Mouse (Mus musculus) midbrain, embryonic 12.5 days (tissue): ENCODE measurements at regions not wholly inside any gene's neighbourhood (a gene's known extent, or its start where the extent isn't known, plus 50 kb on each side); places are given as distances from the start of the nearest gene placed in this dataset.
A peak's percentile ranks its signal among the peaks of the same experiment; 100 is the strongest.

Experiments
- ATAC-seq: fragments of 200-750 bp; cut with Nextera tagmentation; 2 replicates; pipeline ENCODE4 v1.8.0; 2017; ENCODE audit warnings: low read depth, moderate TSS enrichment, moderate library complexity; ENCODE audit not compliant: low FRiP score
- H3K27ac ChIP-seq: fragments of 300-500 bp; sonication (generic); replicated peaks from 2 replicates; pipeline ENCODE4 v1.5.1; 2016; ENCODE audit warnings: mild to moderate bottlenecking
- H3K27me3 ChIP-seq: fragments of 300-500 bp; sonication (generic); 2 replicates; pipeline ENCODE4 v1.6.1; 2016; ENCODE audit warnings: mild to moderate bottlenecking
- H3K36me3 ChIP-seq: fragments of 300-500 bp; sonication (generic); 2 replicates; pipeline ENCODE4 v1.6.1; 2016
- H3K4me1 ChIP-seq: fragments of 300-500 bp; sonication (generic); 2 replicates; pipeline ENCODE4 v1.6.1; 2016
- H3K4me2 ChIP-seq: fragments of 300-500 bp; sonication (generic); replicated peaks from 2 replicates; pipeline ENCODE4 v1.6.1; 2016; ENCODE audit warnings: mild to moderate bottlenecking, moderate library complexity
- H3K4me3 ChIP-seq: fragments of 300-500 bp; sonication (generic); 2 replicates; pipeline ENCODE4 v1.5.1; 2016; ENCODE audit warnings: mild to moderate bottlenecking
- H3K9ac ChIP-seq: fragments of 300-500 bp; sonication (generic); replicated peaks from 2 replicates; pipeline ENCODE4 v1.6.1; 2016; ENCODE audit warnings: mild to moderate bottlenecking, moderate library complexity
- H3K9me3 ChIP-seq: fragments of 300-500 bp; sonication (generic); 2 replicates; pipeline ENCODE4 v1.6.1; 2016; ENCODE audit warnings: mild to moderate bottlenecking
- WGBS: fragments of 180-500 bp; shearing (Covaris S2); methylation state at CpG from one replicate; pipeline ENCODE4 v1.1.7; 2016; 5-methylcytosine and 5-hydroxymethylcytosine counted together

- H3K36me3 ChIP-seq, result no peaks in the 10 kb centered on the region
- ATAC-seq, result 0 out of 2 replicates have a peak, but pooled peaks have one; percentile 27
- H3K27ac ChIP-seq, result no peak overlapping the region
- H3K9ac ChIP-seq, result no peak overlapping the region
- no peak overlapping the region for H3K4me3 ChIP-seq
- H3K4me2 ChIP-seq, result no peak overlapping the region
- H3K27me3 ChIP-seq, result no peaks in the 10 kb centered on the region
- no peaks in the 10 kb centered on the region for H3K9me3 ChIP-seq
- no peaks in the 10 kb centered on the region for H3K4me1 ChIP-seq
- 92% methylated on average over 3 of the region's 3 CpGs for WGBS
These were observed 299.9 kb upstream of the Cntn6 start for GRCm38 (mm10) chr6:104192733-104193132.

- Histone ChIP-seq H3K4me1 (no peaks in the 10 kb centered on the region), H3K4me2 (no peak overlapping the region), H3K9me3 (no peaks in the 10 kb centered on the region), H3K4me3 (no peak overlapping the region), H3K36me3 (no peaks in the 10 kb centered on the region), H3K27me3 (no peaks in the 10 kb centered on the region), H3K9ac (no peak overlapping the region), H3K27ac (no peak overlapping the region)
- no peak for ATAC-seq
- WGBS, result 91% methylated on average over 1 of the region's 1 CpGs
These were observed 285.2 kb upstream of the Cntn6 start for GRCm38 (mm10) chr6:104207433-104207832.
